Mouse (Mus musculus) embryonic facial prominence, embryonic 15.5 days (tissue): ENCODE data around the gene Ufd1. TPM values are rescaled to one million over a fixed set of nuclear protein-coding genes. Genes with fewer than 3 reads are reported as not detected.
"Not testable (repeated sequence)": the region's sequence is repeated elsewhere in the genome, so short reads cannot be mapped to it uniquely, and the experiment has no call there.

ENCODE experiments used
- ATAC-seq: fragments of 200-750 bp; cut with Nextera tagmentation; 2 replicates; pipeline ENCODE4 v1.8.0; 2017; ENCODE audit warnings: low read depth, moderate TSS enrichment; ENCODE audit not compliant: insufficient number of reproducible peaks, low FRiP score, low TSS enrichment
- H3K27ac ChIP-seq: fragments of 300-500 bp; sonication (generic); replicated peaks from 2 replicates; pipeline ENCODE4 v1.5.1; 2015; ENCODE audit warnings: mild to moderate bottlenecking, inconsistent platforms
- H3K27me3 ChIP-seq: fragments of 300-500 bp; sonication (generic); 2 replicates; pipeline ENCODE4 v1.6.1; 2015; ENCODE audit warnings: inconsistent platforms
- H3K36me3 ChIP-seq: fragments of 300-500 bp; sonication (generic); 2 replicates; pipeline ENCODE4 v1.6.1; 2015; ENCODE audit warnings: mild to moderate bottlenecking, inconsistent platforms
- H3K4me1 ChIP-seq: fragments of 300-500 bp; sonication (generic); 2 replicates; pipeline ENCODE4 v1.6.1; 2015; ENCODE audit warnings: inconsistent platforms
- H3K4me2 ChIP-seq: fragments of 300-500 bp; sonication (generic); replicated peaks from 2 replicates; pipeline ENCODE4 v1.6.1; 2015; ENCODE audit warnings: mild to moderate bottlenecking, inconsistent platforms
- H3K4me3 ChIP-seq: fragments of 300-500 bp; sonication (generic); replicated peaks from 2 replicates; pipeline ENCODE4 v1.5.1; 2015; ENCODE audit warnings: mild to moderate bottlenecking, inconsistent platforms
- H3K9ac ChIP-seq: fragments of 300-500 bp; sonication (generic); 2 replicates; pipeline ENCODE4 v1.6.1; 2015; ENCODE audit warnings: inconsistent platforms
- H3K9me3 ChIP-seq: fragments of 300-500 bp; sonication (generic); replicated peaks from 2 replicates; pipeline ENCODE4 v1.6.1; 2016; ENCODE audit warnings: inconsistent platforms
- WGBS: fragments of 180-500 bp; shearing (Covaris S2); methylation state at CpG from one replicate; pipeline ENCODE4 v1.1.7; 2015; 5-methylcytosine and 5-hydroxymethylcytosine counted together
- polyA plus RNA-seq: library from polyadenylated mRNA; unstranded; fragments of >200 nt; fragmentation: Nextera tagmentation; extraction: Ambion mirVana; gene quantifications from 2 replicates; pipeline ENCODE4 v1.2.1, GENCODE M21; 2015

The Ufd1 gene
- polyA plus RNA-seq, 1 experiment from 2014 or later = 90.9 TPM

DNA sequence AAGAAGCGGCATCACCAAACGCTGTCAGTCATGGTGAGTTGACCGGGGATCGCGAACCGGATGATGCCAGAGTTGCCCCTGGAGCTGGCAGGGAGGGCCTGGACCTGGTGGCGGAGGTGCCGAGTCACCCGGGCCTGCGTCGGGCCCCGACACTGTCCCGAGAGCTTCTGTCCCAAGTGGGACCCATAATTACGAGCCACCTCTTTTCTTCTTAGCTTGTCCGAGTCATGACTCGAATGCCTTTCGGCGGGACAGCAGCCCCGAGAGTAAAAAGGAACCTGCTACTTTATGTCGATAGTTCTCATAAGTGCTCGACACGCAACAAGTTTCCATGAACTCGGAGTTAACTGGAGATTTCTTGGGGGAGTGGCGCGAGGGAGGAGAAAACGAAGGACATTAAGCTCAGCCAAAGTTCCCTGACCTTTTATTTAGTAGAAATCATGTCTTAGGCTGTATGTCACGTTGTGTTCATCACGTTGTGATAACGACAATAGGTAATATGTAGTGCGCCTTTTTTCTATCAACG is 869 bp downstream of the Ufd1 start:
- WGBS = 1% methylated on average over 31 of the region's 31 CpGs
- peak; percentile 30 for ATAC-seq
- Histone ChIP-seq H3K36me3 (peaks cover 41% of the 10 kb centered on the region), H3K4me3 (peak overlapping the region; percentile 76), H3K27me3 (no peaks in the 10 kb centered on the region), H3K9ac (peak overlapping the region; percentile 76), H3K27ac (peak overlapping the region; percentile 87), H3K4me1 (peaks cover 20% of the 10 kb centered on the region), H3K9me3 (no peaks in the 10 kb centered on the region), H3K4me2 (peak overlapping the region; percentile 88)

DNA sequence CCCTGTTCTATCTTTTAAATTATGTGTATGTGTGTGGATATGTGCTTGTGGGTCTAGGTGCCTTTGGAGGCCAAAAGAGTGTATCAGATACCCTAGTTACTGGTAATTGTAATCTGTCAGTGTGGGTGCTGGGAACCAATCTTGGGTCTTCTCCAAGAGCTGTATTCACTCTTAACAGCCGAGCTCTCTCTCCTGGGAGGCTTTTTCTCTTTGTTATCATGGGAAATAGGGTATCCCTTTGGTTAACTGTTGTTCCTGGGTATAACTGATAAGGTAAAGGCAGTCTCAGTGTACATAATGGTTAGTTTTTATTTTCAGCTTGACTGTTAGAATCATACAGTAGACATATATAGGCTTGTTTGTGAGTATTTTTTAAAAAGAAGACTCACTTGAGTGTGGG is 10.8 kb downstream of the Ufd1 start:
- Histone ChIP-seq H3K4me2 (no peak overlapping the region), H3K36me3 (peaks cover 91% of the 10 kb centered on the region), H3K27ac (no peak overlapping the region), H3K27me3 (no peaks in the 10 kb centered on the region), H3K9ac (no peak overlapping the region), H3K4me1 (no peaks in the 10 kb centered on the region), H3K4me3 (no peak overlapping the region), H3K9me3 (no peaks in the 10 kb centered on the region)
- ATAC-seq = no peak
- WGBS = 85% methylated on average over 1 of the region's 1 CpGs

DNA sequence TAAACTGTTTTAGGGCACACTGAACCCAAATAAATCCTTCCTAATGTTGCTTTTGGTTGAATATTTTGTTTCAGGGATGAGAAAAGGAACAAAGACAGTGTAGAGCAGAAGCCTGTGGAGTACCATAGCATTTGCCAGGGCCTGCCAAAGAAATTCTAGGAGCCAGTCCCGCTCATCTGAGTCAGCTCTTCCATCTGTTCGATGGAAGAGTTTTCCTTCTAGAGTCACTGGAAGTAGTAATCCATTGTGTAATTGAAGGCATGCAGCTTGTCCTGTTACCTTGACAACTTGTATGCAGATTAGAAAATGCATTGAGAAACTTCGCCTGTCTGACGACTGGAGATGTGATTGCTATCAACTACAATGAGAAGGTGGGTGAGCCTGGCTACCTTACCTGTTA is 11.3 kb downstream of the Ufd1 start:
- Histone ChIP-seq H3K4me3 (no peak overlapping the region), H3K27me3 (no peaks in the 10 kb centered on the region), H3K4me1 (no peaks in the 10 kb centered on the region), H3K36me3 (peaks cover 91% of the 10 kb centered on the region), H3K4me2 (no peak overlapping the region), H3K9me3 (no peaks in the 10 kb centered on the region), H3K27ac (no peak overlapping the region), H3K9ac (no peak overlapping the region)
- ATAC-seq = no peak
- 76% methylated on average over 4 of the region's 4 CpGs for WGBS

DNA sequence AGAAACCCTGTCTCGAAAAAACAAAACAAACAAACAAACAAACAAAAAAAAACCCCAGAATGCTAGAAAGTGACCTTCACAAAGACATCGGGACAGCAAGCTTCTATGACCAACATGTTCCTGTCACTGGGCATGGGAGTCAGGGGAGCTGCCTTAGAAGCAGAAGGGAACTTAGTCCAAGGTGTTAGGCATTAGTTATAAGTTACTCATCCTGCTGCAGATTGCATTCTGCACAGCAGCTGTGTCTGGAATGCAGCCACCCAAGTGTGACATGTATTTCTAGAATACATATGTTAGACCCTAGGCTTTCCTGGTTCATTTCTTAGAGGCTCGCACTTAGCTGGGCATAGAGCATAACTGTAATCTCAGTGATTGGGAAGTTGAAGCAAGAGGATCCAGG is 17.1 kb downstream of the Ufd1 start:
- Histone ChIP-seq H3K4me2 (no peak overlapping the region), H3K9ac (no peak overlapping the region), H3K27ac (no peak overlapping the region), H3K9me3 (no peaks in the 10 kb centered on the region), H3K4me1 (no peaks in the 10 kb centered on the region), H3K4me3 (no peak overlapping the region), H3K27me3 (no peaks in the 10 kb centered on the region), H3K36me3 (peaks cover 90% of the 10 kb centered on the region)
- 89% methylated on average over 3 of the region's 3 CpGs for WGBS
- ATAC-seq = no peak

DNA sequence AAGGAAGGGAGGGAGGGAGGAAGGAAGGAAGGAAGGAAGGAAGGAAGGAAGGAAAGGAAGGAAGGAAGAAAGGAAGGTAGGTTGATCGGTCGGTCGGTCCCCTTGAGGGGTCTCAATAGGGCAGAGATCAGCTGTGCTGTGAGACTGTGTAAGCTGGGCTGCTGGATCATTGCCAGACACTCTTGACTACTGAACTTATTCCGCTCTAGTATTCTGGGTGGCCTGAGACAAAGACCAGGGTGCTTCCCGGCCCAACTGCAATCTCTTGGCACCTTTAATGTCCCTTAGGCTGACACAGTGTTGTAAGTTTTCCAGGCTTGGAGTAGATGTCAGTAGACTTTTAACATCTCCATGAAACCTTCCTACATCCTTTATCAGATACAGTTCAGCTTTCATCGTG is 17.5 kb downstream of the Ufd1 start:
- Histone ChIP-seq H3K4me1 (no peaks in the 10 kb centered on the region), H3K36me3 (peaks cover 92% of the 10 kb centered on the region), H3K9ac (no peak overlapping the region), H3K27me3 (no peaks in the 10 kb centered on the region), H3K4me3 (no peak overlapping the region), H3K9me3 (no peaks in the 10 kb centered on the region), H3K27ac (no peak overlapping the region), H3K4me2 (no peak overlapping the region)
- 89% methylated on average over 6 of the region's 6 CpGs for WGBS
- ATAC-seq = no peak

DNA sequence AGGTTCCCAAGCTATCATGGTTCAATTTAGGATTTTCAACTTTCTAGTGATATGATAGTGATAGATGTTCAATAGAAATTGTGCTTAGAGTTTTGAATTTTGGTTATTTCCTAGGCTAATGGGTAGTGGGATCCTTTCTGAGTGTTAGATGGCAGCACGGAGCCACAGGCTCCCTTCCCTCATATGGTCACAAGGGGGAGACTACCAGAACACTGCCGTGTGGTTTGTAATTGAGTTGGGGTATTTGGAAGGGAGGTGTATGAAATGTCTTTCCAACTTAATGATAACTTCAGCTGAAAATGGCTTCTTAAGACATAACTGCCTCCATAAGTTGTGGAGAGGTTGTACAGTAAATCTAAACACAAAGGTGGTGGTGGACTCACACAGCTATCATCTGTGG is 21.9 kb downstream of the Ufd1 start:
- WGBS = 68% methylated on average over 2 of the region's 2 CpGs
- no peaks in the 10 kb centered on the region for H3K9me3 ChIP-seq
- no peak overlapping the region for H3K4me3 ChIP-seq
- no peak overlapping the region for H3K9ac ChIP-seq
- H3K4me2 ChIP-seq = no peak overlapping the region
- peaks cover 63% of the 10 kb centered on the region for H3K36me3 ChIP-seq
- H3K27me3 ChIP-seq = no peaks in the 10 kb centered on the region
- no peak overlapping the region for H3K27ac ChIP-seq
- 0 out of 2 replicates have a peak, but pooled peaks cover 4% of the 10 kb centered on the region for H3K4me1 ChIP-seq
- ATAC-seq = no peak

DNA sequence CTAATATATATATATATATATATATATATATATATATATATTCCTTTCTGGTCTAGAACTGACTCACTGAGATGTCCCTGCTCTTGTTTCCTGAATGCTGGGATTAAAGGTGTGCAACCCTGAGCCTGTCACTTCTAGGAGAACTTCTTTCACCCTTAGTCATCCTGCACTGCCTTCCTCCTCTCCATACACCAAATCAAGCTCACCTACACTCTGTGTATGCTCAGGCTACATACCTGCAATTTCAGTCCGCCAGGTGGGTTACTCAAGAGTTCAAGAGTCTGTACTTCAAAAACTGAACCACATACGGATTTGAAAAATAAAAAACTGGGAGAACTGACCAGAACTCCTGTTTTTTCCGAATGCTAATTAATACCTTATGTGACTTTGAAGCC is 24.5 kb downstream of the Ufd1 start:
- H3K27ac ChIP-seq = peak overlapping the region; percentile 44; the same call in 1 of the 2 replicates
- H3K27me3 ChIP-seq = no peaks in the 10 kb centered on the region
- no peaks in the 10 kb centered on the region for H3K9me3 ChIP-seq
- peak overlapping the region; percentile 95 for H3K4me3 ChIP-seq
- H3K9ac ChIP-seq = no peak overlapping the region
- no peak for ATAC-seq
- H3K4me1 ChIP-seq = 0 out of 2 replicates have a peak, but pooled peaks cover 4% of the 10 kb centered on the region
- 22% methylated on average over 3 of the region's 3 CpGs for WGBS
- peak overlapping the region; percentile 53 for H3K4me2 ChIP-seq
- H3K36me3 ChIP-seq = peaks cover 48% of the 10 kb centered on the region

DNA sequence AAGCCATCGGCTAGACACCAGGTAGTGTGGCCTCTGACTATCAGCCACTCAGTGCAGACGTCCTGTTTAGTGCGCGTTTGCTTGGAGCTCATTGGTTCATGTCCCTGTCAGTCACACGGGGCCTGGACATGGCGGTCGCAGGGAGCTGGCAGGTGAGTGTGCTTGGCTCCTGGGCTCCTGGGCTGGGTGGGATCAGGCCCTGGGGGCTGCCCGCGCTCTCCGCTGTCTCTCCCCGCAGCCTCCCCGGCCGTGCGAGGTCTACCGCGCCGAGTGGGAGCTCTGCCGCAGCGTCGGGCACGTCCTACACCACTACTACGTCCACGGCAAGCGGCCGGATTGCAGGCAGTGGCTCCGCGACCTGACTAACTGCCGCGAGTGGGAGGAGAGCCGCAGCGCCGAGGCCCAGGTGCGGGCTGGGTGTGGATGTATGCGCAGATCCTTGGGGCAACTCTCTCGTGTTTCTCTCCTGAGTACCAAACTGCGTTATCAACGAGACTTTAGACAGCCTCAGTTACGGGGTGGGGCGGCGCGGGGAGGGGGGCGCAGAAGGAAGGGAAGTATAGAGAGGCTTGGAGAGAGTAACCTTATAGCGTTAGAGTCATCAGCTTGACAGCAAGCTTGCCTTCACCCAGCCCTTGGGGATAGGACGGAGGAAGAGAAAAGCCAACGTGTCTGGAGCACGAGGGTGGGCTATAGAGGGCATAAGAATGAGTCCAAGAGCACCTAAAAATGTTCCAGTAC is 25.1 kb downstream of the Ufd1 start, which contains the start of the genes 2510002D24Rik and Gm28539:
TSS of gene 2510002D24Rik (plus strand) at position 111 of the 741 bp plus-strand sequence.
TSS of gene Gm28539 (plus strand) at position 117 of the 741 bp plus-strand sequence.
- no peaks in the 10 kb centered on the region for H3K9me3 ChIP-seq
- under 1% methylated on average over 46 of the region's 46 CpGs for WGBS
- peak within 1 kb of the TSS; percentile 75 for H3K27ac ChIP-seq
- peak within 1 kb of the TSS; percentile 53 for H3K4me2 ChIP-seq
- no peaks in the 10 kb centered on the region for H3K27me3 ChIP-seq
- 0 out of 2 replicates have a peak, but pooled peaks cover 4% of the 10 kb centered on the region for H3K4me1 ChIP-seq
- peaks cover 43% of the 10 kb centered on the region for H3K36me3 ChIP-seq
- peak within 1 kb of the TSS; percentile 78 for H3K9ac ChIP-seq
- ATAC-seq = peak; percentile 95
- peak within 1 kb of the TSS; percentile 95 for H3K4me3 ChIP-seq

DNA sequence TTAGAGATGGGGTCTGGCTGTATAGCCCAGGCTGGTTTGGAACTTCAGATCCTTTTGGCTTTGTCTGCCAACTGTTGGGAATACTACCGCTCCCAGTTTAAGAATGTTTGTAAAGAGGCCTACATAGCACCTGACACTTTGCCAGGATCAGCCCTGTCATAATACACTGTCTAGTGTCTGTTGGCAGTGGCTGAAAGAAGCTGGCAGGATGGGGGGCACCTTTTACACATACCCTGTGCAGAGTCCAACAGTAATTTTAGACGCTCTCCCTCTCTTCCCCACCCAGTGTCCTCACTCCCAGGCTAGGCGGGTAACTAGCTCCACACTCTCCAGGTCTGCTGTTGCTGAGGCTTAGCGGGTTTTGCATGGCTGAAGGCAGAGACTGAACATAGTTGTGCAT is 26.8 kb downstream of the Ufd1 start:
- Histone ChIP-seq H3K36me3 (peaks cover 31% of the 10 kb centered on the region), H3K4me1 (0 out of 2 replicates have a peak, but pooled peaks cover 4% of the 10 kb centered on the region), H3K4me2 (no peak overlapping the region), H3K27ac (no peak overlapping the region), H3K9ac (no peak overlapping the region), H3K27me3 (no peaks in the 10 kb centered on the region), H3K4me3 (no peak overlapping the region), H3K9me3 (no peaks in the 10 kb centered on the region)
- WGBS = 95% methylated on average over 4 of the region's 4 CpGs
- ATAC-seq = no peak

DNA sequence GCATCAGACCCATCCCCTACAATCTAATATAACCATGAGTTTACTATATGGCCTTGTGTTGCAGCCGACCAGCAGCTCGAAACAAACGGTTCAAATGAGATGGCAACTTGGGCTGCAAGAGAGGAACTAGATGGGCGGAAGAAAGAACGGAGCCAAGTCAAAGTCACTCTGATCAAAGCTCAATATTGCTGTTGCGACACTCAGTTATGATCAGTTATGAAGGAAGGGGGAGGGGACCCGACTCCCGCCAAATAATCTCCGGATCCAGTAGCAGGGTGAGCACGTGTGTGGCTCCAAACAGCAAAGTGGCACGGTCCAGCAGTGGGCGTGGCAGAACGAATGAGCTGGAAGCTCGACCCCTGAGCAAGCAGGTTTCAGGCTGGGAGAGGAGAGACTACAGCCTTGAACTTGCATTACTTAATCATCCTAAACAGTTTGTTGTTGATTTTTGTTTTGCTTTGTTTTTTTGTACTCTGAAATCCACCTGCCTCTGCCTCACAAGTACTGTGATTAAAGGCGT is 34.8 kb downstream of the Ufd1 start:
- H3K9me3 ChIP-seq = no peaks in the 10 kb centered on the region
- no peaks in the 10 kb centered on the region for H3K36me3 ChIP-seq
- no peak for ATAC-seq
- H3K27me3 ChIP-seq = no peaks in the 10 kb centered on the region
- no peaks in the 10 kb centered on the region for H3K4me1 ChIP-seq
- no peak overlapping the region for H3K4me2 ChIP-seq
- H3K27ac ChIP-seq = no peak overlapping the region
- H3K9ac ChIP-seq = no peak overlapping the region
- H3K4me3 ChIP-seq = no peak overlapping the region
- WGBS = 89% methylated on average over 15 of the region's 15 CpGs

DNA sequence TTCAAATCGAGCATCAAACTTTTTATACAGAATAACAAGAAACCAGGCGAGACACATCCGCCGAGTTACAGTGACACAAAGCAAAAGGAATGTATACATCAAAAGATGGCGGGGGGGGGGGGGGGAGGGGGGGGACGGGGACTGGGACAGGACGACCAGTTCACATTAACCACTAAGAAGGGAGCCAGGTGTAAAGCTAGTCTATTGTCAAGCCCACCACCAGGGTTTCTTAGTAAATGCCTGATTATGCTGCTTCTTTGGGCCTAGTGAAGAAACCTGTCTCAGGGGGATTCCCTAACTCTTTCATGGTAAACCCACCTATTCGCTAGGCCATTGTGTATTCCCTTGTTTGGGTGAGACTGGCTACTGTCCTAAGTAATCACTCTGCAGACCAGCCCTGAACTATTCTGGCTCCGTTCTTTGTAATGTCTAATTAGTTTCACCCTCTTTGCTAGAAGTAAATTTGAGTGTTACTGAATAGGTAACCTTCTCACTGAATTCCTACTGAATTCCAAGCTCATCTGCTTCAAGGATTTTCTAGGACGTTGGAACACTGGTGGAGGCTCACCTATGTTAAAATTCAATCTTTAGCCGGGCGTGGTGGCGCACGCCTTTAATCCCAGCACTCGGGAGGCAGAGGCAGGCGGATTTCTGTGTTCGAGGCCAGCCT is 38.1 kb downstream of the Ufd1 start:
- not testable (repeated sequence) for H3K27me3 ChIP-seq, H3K36me3 ChIP-seq, H3K27ac ChIP-seq, H3K9ac ChIP-seq, H3K4me3 ChIP-seq, H3K4me1 ChIP-seq, H3K4me2 ChIP-seq, H3K9me3 ChIP-seq, ATAC-seq
- WGBS = 87% methylated on average over 16 of the region's 17 CpGs
